Mouse (Mus musculus) layer of hippocampus, adult 2 months (tissue): ENCODE data around the gene Thap4. TPM values are rescaled to one million over a fixed set of nuclear protein-coding genes. Genes with fewer than 3 reads are reported as not detected.
A peak's percentile ranks its signal among the peaks of the same experiment; 100 is the strongest.
"Not testable (repeated sequence)": the region's sequence is repeated elsewhere in the genome, so short reads cannot be mapped to it uniquely, and the experiment has no call there.

Source experiments
- DNase-seq, 2 experiments: peaks; one replicate each; pipeline ENCODE4 v3.0.0; 2022; ENCODE audit warnings: low spot score in 2 of 2
- H3K27ac ChIP-seq: fragments of 200-600 bp; 2 replicates; pipeline ENCODE4 v1.8.1; 2022
- H3K4me3 ChIP-seq: fragments of 200-600 bp; 2 replicates; pipeline ENCODE4 v1.8.1; 2022; ENCODE audit warnings: mild to moderate bottlenecking
- CTCF ChIP-seq: fragments of 200-600 bp; conservative IDR thresholded peaks from 2 replicates; pipeline ENCODE4 v1.8.1; 2022; ENCODE audit warnings: antibody characterized with exemption, mild to moderate bottlenecking, moderate library complexity
- total RNA-seq, 2 experiments: library from RNA; stranded (reverse); gene quantifications; 2 replicates each; pipeline ENCODE4 v1.2.3; 2021

Thap4 gene
- total RNA-seq, 2 experiments from 2014 or later: 35.2 to 35.4 TPM

DNA sequence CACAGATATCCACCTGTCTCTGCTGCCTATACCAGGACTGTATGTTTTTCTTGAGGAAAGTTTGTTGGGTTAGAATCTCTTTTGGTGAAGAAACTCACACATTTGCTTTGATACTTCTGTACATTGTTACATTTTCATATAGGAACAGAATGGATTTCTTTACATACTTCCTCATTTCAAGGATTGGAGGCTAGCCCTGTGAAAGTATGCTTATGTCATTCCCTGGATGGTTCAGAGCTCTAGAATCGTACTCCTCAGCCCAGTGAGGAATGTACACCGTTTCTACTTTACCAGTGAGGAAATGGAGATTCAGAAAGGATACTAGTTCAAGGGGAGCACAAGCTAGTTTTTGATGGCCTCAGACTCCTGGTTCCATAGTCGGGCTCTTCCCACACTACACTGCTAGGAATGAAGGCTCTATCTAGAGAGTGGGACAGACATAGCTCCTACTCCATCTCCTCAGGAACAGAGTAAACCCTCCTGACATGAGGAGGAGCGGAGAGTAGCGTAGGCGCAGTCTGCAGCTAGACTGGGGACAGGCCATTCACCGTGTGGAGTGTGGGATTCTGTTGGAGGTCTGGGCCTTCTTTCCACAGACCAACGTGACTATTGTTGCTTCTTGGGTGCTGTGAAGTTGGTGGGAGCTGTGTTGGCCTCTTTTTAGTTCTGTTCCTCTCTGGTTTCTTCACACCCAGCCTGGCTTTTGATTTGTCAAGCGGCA, 10.4 kb upstream of the Thap4 start:
- DNase-seq: no peak
- TF ChIP-seq CTCF: no peak
- Histone ChIP-seq H3K4me3 (no peak overlapping the region), H3K27ac (no peak overlapping the region)

DNA sequence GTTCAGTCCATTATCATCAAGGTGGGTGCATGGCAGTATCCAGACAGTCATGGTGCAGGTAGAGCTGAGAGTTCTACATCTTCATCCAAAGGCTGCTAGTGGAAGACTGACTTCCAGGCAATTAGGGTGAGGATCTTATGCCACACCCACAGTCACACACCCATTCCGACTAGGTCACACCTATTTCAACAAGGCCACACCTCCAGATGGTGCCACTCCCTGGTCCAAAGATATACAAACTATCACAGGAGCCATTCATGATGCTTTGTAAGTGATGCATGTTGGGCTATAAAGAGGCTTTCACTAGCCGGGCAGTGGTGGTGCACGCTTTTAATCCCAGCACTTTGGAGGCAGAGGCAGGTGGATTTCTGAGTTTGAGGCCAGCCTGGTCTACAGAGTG, 8.9 kb upstream of the Thap4 start:
- not testable (repeated sequence) for DNase-seq, H3K4me3 ChIP-seq, H3K27ac ChIP-seq

DNA sequence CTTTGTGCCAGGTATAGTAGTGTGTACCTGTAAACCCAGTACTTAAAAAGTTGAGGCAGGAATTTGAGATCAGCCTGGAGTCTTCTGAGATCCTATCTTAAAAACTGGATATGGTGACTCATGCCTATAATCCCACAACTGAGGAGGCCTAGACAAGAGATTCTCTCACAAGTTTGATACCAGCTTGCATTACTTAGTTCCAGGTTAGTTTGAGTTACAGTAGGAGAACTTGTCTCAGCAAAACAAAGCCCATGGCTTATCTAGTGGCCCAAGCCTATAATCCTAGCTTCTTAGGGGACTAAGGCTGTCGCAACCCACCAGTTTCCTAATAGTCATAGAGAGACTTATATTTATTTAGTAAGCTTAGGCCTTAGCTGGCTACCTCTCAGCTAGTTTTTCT, 5.4 kb upstream of the Thap4 start:
- DNase-seq: no peak
- no peak for TF ChIP-seq CTCF
- no peak overlapping the region for H3K27ac ChIP-seq
- no peak overlapping the region for H3K4me3 ChIP-seq

DNA sequence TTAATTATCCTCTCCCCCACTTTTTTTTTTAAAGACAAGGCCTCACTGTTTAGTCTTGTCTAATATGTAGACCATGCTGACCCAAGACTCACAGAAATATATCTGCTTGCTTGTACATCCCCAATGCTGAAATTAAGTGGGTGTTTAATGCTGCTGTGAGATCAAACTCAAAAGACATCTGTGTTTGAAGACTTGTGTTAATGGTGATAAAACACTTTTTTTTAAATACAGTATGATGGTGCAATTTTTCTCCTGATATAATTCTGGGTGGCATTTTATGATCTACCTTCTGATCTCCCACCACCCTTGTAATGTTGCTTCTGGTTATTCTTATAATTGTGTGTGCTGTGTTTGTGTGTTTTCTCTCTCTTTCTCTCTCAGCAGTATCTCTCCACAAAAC, 1.5 kb upstream of the Thap4 start:
- no peak overlapping the region for H3K27ac ChIP-seq
- DNase-seq: no peak
- TF ChIP-seq CTCF: no peak
- no peak overlapping the region for H3K4me3 ChIP-seq

DNA sequence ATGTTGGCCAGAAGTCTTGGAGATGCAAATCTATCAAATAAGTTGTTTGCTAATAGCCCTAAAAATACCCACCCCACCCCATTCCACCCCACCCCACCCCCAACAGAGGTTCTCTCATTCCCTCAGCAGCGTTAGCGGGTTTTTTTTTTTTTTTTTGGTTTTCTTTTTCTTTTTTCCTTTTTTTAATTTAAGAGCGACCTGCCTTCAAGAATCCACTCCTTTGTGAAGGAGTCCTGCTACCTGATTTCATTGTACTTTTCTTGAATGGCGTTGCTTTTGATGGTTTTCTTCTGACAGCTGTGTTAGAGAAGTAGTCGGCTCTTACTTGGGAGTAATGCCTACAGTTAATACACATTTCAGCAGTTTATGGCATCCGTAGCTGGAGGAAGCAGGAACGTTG, 954 bp upstream of the Thap4 start:
- no peak for TF ChIP-seq CTCF
- no peak for DNase-seq
- Histone ChIP-seq H3K4me3 (peak overlapping the region; percentile 69), H3K27ac (no peak overlapping the region)

DNA sequence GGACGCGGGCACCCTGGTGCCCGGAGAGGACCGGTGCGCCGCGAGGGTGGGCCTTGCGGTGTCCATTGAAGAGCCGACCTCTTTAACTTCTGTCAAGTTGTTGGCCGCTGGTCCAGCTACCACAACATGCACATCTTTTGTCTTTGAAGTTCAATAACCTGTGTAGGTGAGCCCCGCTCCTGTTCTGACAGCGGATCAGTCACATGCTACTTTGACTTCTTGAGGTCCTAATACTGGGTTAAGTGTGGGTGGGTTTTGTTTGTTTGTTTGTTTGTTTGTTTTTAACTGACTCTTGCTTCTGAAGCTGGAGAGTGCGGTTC, 587 bp upstream of the Thap4 start:
- no peak for DNase-seq
- no peak for TF ChIP-seq CTCF
- Histone ChIP-seq H3K27ac (peak overlapping the region; percentile 92), H3K4me3 (peak overlapping the region; percentile 69)

DNA sequence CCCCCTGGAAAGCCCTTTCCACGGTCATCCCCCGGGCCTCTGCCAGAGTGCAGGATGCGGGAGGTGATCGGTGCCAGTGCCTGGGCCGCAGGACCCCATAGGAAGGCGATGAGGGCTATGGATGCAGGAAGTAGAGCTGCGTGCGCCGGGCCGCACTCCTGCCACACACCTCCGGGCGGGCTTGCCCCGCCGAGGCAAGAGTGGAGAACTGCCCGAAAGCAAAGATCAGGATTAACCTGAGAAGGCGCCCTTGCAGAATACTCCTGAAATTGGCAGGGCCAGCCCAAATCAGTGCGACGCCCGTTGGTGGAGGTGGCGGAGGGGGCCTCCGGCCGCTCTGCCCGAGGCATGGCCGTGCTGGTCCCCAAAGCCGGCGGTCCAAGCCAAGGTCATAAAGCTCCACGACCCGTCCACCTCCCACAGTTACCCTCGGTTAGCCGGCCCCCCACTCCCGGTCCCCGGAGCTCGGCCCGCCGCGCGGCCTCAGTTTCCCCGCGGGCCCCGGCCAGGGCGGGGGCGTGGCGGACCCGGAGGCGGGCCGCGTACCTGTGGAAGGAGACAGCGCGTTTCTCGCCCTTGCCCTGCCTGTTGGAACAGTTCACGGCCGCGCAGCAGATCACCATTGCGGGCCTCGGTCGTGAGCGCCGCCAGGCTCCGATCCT, 622 bp downstream of the Thap4 start:
- no peak for TF ChIP-seq CTCF
- H3K4me3 ChIP-seq: peak overlapping the region; percentile 69
- peak overlapping the region; percentile 92 for H3K27ac ChIP-seq
- DNase-seq: peak in 1 of 2 experiments; percentile 13

DNA sequence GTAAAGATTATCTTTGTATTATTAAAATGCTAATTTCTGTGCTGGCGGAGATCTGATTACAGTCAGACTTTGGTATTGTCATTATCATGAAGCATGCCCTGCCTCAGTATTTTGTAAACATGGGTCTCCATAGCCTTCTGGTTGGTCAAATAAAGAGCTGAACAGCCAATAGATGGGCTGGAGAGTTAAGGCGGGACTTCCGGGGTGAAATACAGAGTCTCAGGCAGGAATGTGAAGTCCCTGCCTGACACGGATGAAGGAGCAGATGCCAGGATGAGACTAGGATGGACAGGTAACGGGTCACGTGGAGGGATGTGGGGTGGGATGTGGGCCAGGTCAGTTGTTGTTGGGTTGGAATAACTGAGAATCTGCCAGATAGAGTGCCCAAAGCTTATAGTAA, 3.4 kb downstream of the Thap4 start, which contains the start of gene Atg4b:
Gene Atg4b, plus strand, starts transcription at position 211 of the 400 bp plus-strand sequence.
- no peak within 1 kb of the TSS for H3K27ac ChIP-seq
- DNase-seq: no peak
- no peak for TF ChIP-seq CTCF
- no peak within 1 kb of the TSS for H3K4me3 ChIP-seq

DNA sequence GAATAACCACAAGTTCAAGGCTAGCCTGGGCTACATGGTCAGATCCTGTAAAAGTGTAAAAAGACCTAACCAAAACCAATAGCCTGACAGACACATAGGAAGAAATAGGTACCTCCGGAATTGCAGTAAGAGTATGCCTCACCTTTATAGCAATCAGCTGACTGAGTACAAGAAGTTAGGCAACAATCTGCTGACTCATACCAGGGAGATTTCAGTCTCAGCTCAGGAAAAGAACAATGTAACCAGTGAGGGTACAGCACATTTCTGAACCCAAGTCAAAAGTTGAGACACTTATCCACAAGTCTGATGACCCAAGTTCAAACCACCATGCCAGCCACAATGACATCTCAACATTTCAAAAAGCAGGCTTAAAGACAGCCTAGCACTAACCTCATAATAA, 6.1 kb downstream of the Thap4 start:
- Histone ChIP-seq H3K4me3 (no peak overlapping the region), H3K27ac (no peak overlapping the region)
- no peak for TF ChIP-seq CTCF
- no peak for DNase-seq

DNA sequence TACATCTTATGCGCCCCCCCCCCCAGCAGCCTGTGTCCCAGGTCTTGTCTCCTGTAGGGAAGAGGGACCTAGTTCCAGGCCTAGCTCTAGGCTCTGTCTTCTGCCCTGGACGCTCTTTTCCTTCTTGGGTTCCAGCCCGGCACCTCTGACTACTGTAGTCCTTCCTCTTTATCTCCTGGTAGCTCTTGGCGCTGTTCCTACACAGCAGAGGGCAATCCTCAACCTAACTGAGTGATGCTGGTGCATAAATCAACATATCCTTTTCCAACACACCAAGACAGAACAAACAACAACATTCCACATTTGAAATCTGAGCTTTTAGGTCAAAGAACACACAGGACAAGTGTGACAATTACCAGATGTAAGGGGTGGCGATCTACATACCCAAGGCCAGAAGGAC, 8.5 kb downstream of the Thap4 start:
- no peak overlapping the region for H3K27ac ChIP-seq
- no peak for TF ChIP-seq CTCF
- no peak overlapping the region for H3K4me3 ChIP-seq
- DNase-seq: no peak

DNA sequence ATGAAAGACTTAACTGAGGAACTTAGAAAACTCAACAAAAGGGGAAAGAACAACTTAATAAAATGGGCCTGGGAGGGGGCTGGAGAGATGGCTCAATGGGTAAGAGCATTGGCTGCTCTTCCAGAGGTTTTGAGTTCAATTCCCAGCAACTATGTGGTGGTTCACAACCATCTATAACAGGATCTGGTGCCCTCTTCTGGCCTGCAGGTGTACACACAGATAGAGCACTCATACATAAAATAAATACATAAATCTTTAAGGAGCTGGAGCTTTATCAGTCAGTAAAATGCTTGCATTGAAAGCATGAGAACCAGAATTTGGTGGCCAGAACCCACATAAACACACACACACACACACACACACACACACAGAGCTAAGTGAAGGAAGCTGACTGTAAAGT, 11.8 kb downstream of the Thap4 start:
- Histone ChIP-seq H3K27ac (no peak overlapping the region), H3K4me3 (no peak overlapping the region)
- TF ChIP-seq CTCF: peak; percentile 54
- no peak for DNase-seq

DNA sequence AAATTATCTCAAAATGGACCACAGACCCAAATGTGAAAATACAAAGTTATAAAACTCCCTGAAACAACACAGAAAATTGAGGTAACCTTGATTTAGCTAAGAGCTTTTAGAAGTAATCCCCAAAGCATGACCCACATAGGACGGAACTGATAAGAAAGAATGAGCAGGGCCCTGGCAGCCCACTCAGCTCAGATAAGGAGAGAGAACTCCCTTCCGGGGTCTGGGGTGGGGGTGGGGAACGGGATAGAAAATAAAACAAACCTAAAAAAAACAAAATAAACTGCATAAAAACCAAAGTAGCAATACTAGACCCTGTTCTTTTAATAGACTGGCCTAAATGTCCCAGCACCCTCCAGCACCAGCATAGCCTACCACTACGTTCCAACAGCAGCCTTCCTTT, 12.7 kb downstream of the Thap4 start:
- Histone ChIP-seq H3K4me3 (no peak overlapping the region), H3K27ac (no peak overlapping the region)
- no peak for DNase-seq
- TF ChIP-seq CTCF: no peak

DNA sequence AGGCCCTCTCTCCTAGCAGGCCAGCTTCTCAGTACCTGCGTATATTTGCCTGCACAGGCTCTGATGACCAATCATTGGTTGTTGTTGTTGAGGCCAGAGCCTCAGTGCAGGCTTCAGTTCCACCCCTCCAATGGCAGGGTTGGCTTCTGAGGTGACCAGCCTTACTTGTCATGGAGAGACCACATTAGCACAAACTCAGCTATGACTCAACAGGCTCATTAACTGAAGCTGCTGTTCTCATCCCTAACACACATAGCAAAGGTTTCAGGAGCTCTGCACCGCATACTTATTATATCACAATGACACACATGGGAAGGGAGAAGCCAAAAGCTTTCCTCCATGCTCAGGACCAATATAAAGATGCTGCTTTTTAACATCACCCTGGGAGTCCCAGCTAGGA, 14.0 kb downstream of the Thap4 start:
- H3K27ac ChIP-seq: no peak overlapping the region
- DNase-seq: no peak
- H3K4me3 ChIP-seq: no peak overlapping the region
- no peak for TF ChIP-seq CTCF

DNA sequence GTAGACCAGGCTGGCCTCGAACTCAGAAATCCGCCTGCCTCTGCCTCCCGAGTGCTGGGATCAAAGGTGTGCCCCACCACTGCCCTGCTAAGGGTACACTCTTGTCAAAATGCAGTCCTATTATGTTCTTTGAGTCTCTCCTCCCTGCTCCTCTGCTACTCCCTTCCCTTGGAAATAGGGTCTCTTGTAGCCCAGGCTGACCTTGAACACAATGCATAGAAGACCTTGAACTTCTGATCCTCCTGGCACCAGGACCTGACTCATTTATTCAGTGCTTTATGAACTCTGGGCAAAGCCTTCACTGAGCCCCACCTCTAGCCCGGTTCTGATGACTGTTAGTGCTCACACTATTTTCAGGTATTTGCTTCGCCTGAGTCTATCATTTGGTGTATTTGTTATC, 17.0 kb downstream of the Thap4 start:
- H3K27ac ChIP-seq: no peak overlapping the region

More for the DNA sequence above, 17.0 kb downstream of the Thap4 start:
- TF ChIP-seq CTCF: no peak
- DNase-seq: no peak
- H3K4me3 ChIP-seq: no peak overlapping the region
